Mouse (Mus musculus): ENCODE results near the gene Tfap2e. TPM values are rescaled to one million over a fixed set of nuclear protein-coding genes. Genes with fewer than 3 reads are reported as not detected.

Gene Tfap2e
- polyA plus RNA-seq, 1 experiment, result 0.07 TPM

DNA sequence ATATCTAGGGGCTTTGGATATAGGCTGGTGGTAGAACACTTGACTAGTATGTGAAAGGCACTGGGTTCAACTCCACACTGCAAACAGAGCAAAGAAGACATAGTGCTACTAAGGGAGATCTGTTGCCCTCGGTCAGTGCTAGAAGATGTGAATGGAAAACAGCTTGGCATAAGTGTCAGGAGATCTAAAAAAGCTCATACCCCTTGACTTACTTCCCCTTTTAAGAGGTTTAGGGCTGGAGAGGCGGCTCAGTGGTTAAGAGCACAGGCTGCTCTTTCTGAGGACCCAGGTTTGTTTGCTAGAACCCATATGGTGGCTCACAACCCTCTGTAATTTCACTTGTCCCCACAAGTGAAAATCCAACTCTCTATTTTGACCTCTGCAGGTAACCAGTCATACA, 23.4 kb upstream of the Tfap2e start:
- H3K27ac ChIP-seq (ENCODE audit: control insufficient read depth, insufficient read depth, low read length), result no peak overlapping the region
- WGBS, result 42% methylated on average over 2 of the region's 2 CpGs

DNA sequence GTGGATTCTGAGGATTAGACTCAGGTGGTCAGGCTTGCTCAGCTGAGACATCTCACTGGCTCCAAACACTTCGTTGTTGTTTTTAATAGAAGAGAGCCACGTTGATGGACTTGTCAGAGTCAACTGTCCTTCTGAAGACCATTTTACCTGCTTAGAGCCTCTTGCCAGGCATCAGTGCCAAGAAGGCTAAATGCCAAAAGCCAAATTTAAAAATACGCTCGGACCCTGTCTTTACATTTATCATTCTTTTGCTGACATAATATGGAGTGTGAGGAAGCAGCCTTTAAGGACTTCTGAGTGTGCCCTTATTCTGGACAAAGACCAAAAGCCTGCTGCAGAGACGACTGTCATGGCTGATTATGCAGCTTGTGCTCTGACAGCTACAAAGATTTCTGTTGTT, 22.3 kb upstream of the Tfap2e start:
- WGBS, result 93% methylated on average over 5 of the region's 5 CpGs
- no peak for DNase-seq
- Histone ChIP-seq H3K4me3 (ENCODE audit: control insufficient read depth, insufficient read depth, low read length) (no peak overlapping the region), H3K27ac (ENCODE audit: control insufficient read depth, insufficient read depth, low read length) (no peak overlapping the region), H3K4me1 (replicated peaks; ENCODE audit: control insufficient read depth, insufficient read depth, low read length) (peaks cover 4% of the 10 kb centered on the region), H3K27me3 (ENCODE audit: control insufficient read depth, insufficient read depth, low read length) (no peaks in the 10 kb centered on the region), H3K36me3 (ENCODE audit: control insufficient read depth, insufficient read depth, low read length) (peaks cover 14% of the 10 kb centered on the region; the same call in 1 of the 2 replicates)
- no peak for TF ChIP-seq POLR2A (IDR thresholded peaks at IDR 0.05; ENCODE audit: control insufficient read depth, extremely low read depth, insufficient read depth, low read length, poor library complexity)
- no peak for TF ChIP-seq CTCF (IDR thresholded peaks at IDR 0.05; ENCODE audit: borderline replicate concordance, control insufficient read depth, extremely low read depth, insufficient read depth, low read length, poor library complexity)

More for the DNA sequence above, 23.4 kb upstream of the Tfap2e start:
- no peaks in the 10 kb centered on the region for H3K4me1 ChIP-seq (replicated peaks; ENCODE audit: control insufficient read depth, insufficient read depth, low read length)
- H3K36me3 ChIP-seq (ENCODE audit: control insufficient read depth, insufficient read depth, low read length), result peaks cover 14% of the 10 kb centered on the region; the same call in 1 of the 2 replicates
- no peak for DNase-seq
- no peaks in the 10 kb centered on the region for H3K27me3 ChIP-seq (ENCODE audit: control insufficient read depth, insufficient read depth, low read length)
- TF ChIP-seq POLR2A (IDR thresholded peaks at IDR 0.05; ENCODE audit: control insufficient read depth, extremely low read depth, insufficient read depth, low read length, poor library complexity), result no peak
- no peak for TF ChIP-seq CTCF (IDR thresholded peaks at IDR 0.05; ENCODE audit: borderline replicate concordance, control insufficient read depth, extremely low read depth, insufficient read depth, low read length, poor library complexity)
- H3K4me3 ChIP-seq (ENCODE audit: control insufficient read depth, insufficient read depth, low read length), result no peak overlapping the region

DNA sequence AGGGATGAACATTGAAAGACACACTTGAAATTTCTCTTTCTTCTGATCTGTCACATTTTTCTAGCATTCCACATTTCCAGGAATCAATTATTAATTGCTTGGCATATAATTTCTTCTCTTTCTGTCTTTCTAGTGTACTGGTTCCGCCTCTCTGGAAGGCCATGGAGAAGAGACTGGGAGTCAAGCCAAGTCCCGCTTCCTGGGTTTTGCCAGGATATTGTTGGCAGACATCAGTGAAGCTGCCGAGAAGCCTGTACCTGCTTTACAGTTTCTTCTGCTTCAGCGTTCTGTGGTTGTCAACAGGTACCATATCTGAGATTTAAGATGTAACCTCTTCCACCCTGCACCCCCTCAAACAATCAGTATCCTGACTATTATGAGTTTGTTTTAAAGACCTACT, 20.7 kb upstream of the Tfap2e start:
- WGBS, result 92% methylated on average over 4 of the region's 4 CpGs
- TF ChIP-seq CTCF (IDR thresholded peaks at IDR 0.05; ENCODE audit: borderline replicate concordance, control insufficient read depth, extremely low read depth, insufficient read depth, low read length, poor library complexity) (no peak), POLR2A (IDR thresholded peaks at IDR 0.05; ENCODE audit: control insufficient read depth, extremely low read depth, insufficient read depth, low read length, poor library complexity) (no peak)
- Histone ChIP-seq H3K27me3 (ENCODE audit: control insufficient read depth, insufficient read depth, low read length) (no peaks in the 10 kb centered on the region), H3K36me3 (ENCODE audit: control insufficient read depth, insufficient read depth, low read length) (peaks cover 14% of the 10 kb centered on the region; the same call in 1 of the 2 replicates), H3K4me3 (ENCODE audit: control insufficient read depth, insufficient read depth, low read length) (no peak overlapping the region), H3K27ac (ENCODE audit: control insufficient read depth, insufficient read depth, low read length) (no peak overlapping the region), H3K4me1 (replicated peaks; ENCODE audit: control insufficient read depth, insufficient read depth, low read length) (peaks cover 10% of the 10 kb centered on the region)
- no peak for DNase-seq

DNA sequence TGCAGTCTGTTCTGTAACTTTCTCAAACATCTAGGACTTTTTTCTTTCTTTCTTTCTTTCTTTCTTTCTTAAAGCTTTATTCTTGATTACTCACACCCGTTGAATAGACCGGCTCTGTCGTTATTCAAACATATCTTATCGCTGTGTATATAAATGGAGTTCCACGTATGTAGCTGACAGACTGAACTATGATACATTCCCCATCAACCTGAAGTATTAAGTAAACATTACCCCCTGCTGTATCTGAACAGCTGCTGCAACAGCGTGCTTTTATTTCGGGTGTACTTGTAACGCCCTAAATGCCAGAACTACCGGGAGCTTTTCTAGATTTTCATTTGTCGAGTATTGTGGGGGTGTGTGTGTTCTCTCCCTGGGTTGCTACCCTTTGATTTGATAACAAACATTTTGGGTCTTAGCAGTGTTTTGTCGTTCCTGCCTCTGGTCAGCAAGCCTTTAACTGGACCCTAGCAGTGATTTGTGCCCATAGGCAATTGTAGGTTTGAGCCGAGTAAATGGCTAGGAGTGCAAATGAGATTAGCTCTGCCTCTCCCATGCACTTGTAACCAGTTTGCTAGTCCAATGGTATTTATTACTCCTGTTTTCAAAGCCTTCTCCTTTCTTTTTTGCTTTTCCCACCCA, 18.8 kb upstream of the Tfap2e start:
- Histone ChIP-seq H3K27ac (ENCODE audit: control insufficient read depth, insufficient read depth, low read length) (no peak overlapping the region), H3K4me1 (replicated peaks; ENCODE audit: control insufficient read depth, insufficient read depth, low read length) (peaks cover 10% of the 10 kb centered on the region), H3K36me3 (ENCODE audit: control insufficient read depth, insufficient read depth, low read length) (0 out of 2 replicates have a peak, but pooled peaks cover 4% of the 10 kb centered on the region), H3K27me3 (ENCODE audit: control insufficient read depth, insufficient read depth, low read length) (no peaks in the 10 kb centered on the region), H3K4me3 (ENCODE audit: control insufficient read depth, insufficient read depth, low read length) (no peak overlapping the region)
- DNase-seq, result no peak
- 80% methylated on average over 12 of the region's 12 CpGs for WGBS
- no peak for TF ChIP-seq POLR2A (IDR thresholded peaks at IDR 0.05; ENCODE audit: control insufficient read depth, extremely low read depth, insufficient read depth, low read length, poor library complexity)
- TF ChIP-seq CTCF (IDR thresholded peaks at IDR 0.05; ENCODE audit: borderline replicate concordance, control insufficient read depth, extremely low read depth, insufficient read depth, low read length, poor library complexity), result no peak

DNA sequence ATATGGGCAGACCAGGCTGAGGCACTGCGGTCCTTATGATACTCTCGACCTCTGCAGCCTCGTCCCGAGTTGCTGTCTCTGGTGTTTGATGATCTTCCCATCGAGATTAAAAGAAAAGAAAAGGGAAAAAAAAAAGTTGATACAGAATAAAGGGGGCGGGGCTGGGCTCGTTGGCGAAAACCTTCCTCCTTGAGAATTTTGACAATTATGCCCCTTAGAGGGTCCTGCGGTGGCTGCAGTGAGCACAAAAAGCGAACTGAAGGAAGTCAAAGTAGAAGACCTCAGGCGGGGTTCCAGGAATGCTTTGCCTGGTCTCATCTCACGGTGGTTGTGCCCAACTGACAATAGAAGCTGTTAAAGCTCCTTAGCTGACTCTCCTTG, 18.2 kb upstream of the Tfap2e start:
- no peak for DNase-seq
- no peak overlapping the region for H3K27ac ChIP-seq (ENCODE audit: control insufficient read depth, insufficient read depth, low read length)
- WGBS, result 2% methylated on average over 12 of the region's 12 CpGs
- peak overlapping the region; percentile 78 for H3K4me3 ChIP-seq (ENCODE audit: control insufficient read depth, insufficient read depth, low read length)
- no peaks in the 10 kb centered on the region for H3K27me3 ChIP-seq (ENCODE audit: control insufficient read depth, insufficient read depth, low read length)
- H3K4me1 ChIP-seq (replicated peaks; ENCODE audit: control insufficient read depth, insufficient read depth, low read length), result peaks cover 10% of the 10 kb centered on the region
- H3K36me3 ChIP-seq (ENCODE audit: control insufficient read depth, insufficient read depth, low read length), result no peaks in the 10 kb centered on the region
- TF ChIP-seq CTCF (IDR thresholded peaks at IDR 0.05; ENCODE audit: borderline replicate concordance, control insufficient read depth, extremely low read depth, insufficient read depth, low read length, poor library complexity) (no peak), POLR2A (IDR thresholded peaks at IDR 0.05; ENCODE audit: control insufficient read depth, extremely low read depth, insufficient read depth, low read length, poor library complexity) (no peak)

DNA sequence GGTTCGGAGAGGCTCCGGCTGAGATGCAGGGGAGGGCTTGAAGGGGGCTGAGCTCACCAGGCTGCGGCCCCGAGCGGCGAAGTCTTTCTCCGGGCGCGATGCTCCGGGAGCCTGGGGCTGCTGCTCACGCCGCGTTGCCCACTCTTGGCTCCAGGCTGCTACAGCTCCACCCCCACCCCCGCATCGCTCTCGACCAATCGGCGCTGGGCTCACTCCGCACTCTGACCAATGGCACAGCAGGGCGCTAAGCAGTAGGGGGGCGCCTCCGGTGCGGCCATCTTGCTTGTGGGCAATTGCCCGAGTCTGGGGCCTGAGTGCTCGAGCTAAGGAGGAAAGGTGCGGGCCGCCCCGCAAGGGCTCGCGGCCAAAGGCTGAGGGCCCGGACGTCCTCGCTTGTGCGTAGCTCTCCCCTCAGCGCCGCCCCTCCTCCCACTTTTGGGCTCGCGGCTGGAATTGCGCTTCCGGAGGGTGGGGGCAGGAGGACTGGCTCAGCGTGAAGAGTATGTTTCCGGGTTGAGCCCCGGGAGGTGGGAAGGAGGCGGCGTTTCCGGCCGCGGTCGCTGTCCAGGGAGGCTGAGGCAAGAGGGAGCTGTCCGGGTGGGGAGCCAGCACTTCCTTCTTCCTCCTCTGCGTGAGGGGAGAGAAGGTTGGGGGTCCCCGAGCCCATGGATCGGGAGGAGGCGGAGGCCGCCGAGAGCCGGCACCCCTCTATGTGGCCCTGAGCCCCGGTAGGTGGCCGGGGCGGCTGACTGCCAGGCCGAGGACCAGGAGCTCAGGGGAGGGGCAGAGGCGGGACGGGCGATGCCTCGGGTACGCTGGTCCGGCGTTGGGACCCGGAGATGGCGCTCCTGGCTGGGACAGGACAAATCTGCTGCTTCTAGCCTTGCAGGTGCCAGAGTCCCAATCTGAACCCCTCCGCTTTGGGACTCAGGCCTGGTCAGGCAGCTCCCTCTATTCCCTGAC, 17.5 kb upstream of the Tfap2e start, which contains the start of the genes Ncdn and AU040320:
Gene Ncdn (minus strand): TSS at position 171 of the 963 bp plus-strand sequence.
Gene AU040320 (plus strand): TSS at position 277 of the 963 bp plus-strand sequence.
- Histone ChIP-seq H3K27me3 (ENCODE audit: control insufficient read depth, insufficient read depth, low read length) (no peaks in the 10 kb centered on the region), H3K4me1 (replicated peaks; ENCODE audit: control insufficient read depth, insufficient read depth, low read length) (peaks cover 10% of the 10 kb centered on the region), H3K4me3 (ENCODE audit: control insufficient read depth, insufficient read depth, low read length) (peak within 1 kb of the TSS; percentile 78), H3K27ac (ENCODE audit: control insufficient read depth, insufficient read depth, low read length) (no peak within 1 kb of the TSS), H3K36me3 (ENCODE audit: control insufficient read depth, insufficient read depth, low read length) (no peaks in the 10 kb centered on the region)
- peak; percentile 56 for TF ChIP-seq POLR2A (IDR thresholded peaks at IDR 0.05; ENCODE audit: control insufficient read depth, extremely low read depth, insufficient read depth, low read length, poor library complexity)
- TF ChIP-seq CTCF (IDR thresholded peaks at IDR 0.05; ENCODE audit: borderline replicate concordance, control insufficient read depth, extremely low read depth, insufficient read depth, low read length, poor library complexity), result 0 out of 2 replicates have a peak, but pooled peaks have one; percentile 19
- WGBS, result under 1% methylated on average over 71 of the region's 71 CpGs
- peak; percentile 95 for DNase-seq

Data from thymus, adult 2 months (tissue).